Mouse (Mus musculus): ENCODE measurements at regions not wholly inside any gene's neighbourhood (a gene's known extent, or its start where the extent isn't known, plus 50 kb on each side); places are given as distances from the start of the nearest gene placed in this dataset.

- intact Hi-C loops (cut with DNase I), result no loop called here
- DNase-seq, result no peak
These were observed 545.6 kb downstream of the Tfap2b start for GRCm38 (mm10) chr1:19754346-19754745.

- DNase-seq, result no peak
- intact Hi-C loops (cut with DNase I), result no loop called here
These were observed 549.3 kb downstream of the Tfap2b start for GRCm38 (mm10) chr1:19757921-19758436.

- no peak for DNase-seq
- intact Hi-C loops (cut with DNase I), result no loop called here
These were observed 558.2 kb downstream of the Tfap2b start for GRCm38 (mm10) chr1:19766879-19767278.

GRCm38 (mm10) chr1:19772266-19772665 is 563.6 kb downstream of the Tfap2b start:
- intact Hi-C loops (cut with DNase I), result no loop called here
- DNase-seq, result no peak

GRCm38 (mm10) chr1:19774502-19774901 is 565.8 kb downstream of the Tfap2b start:
- intact Hi-C loops (cut with DNase I), result no loop called here
- DNase-seq, result no peak

- intact Hi-C loops (cut with DNase I), result no loop called here
- DNase-seq, result no peak
These were observed 568.8 kb downstream of the Tfap2b start for GRCm38 (mm10) chr1:19777542-19777941.

GRCm38 (mm10) chr1:19786971-19787370 is 578.3 kb downstream of the Tfap2b start:
- no peak for DNase-seq
- intact Hi-C loops (cut with DNase I), result no loop called here

GRCm38 (mm10) chr1:19794124-19794523 is 585.4 kb downstream of the Tfap2b start:
- intact Hi-C loops (cut with DNase I), result no loop called here
- no peak for DNase-seq

GRCm38 (mm10) chr1:19825887-19826286 is 617.2 kb downstream of the Tfap2b start:
- intact Hi-C loops (cut with DNase I), result no loop called here
- no peak for DNase-seq

GRCm38 (mm10) chr1:19826455-19827366 is 618.0 kb downstream of the Tfap2b start:
- intact Hi-C loops (cut with DNase I), result no loop called here
- no peak for DNase-seq

- peak; percentile 47 for DNase-seq
- intact Hi-C loops (cut with DNase I), result no loop called here
These were observed 641.2 kb downstream of the Tfap2b start for GRCm38 (mm10) chr1:19849918-19850317.

GRCm38 (mm10) chr1:19857250-19857649 is 648.5 kb downstream of the Tfap2b start:
- intact Hi-C loops (cut with DNase I), result no loop called here
- no peak for DNase-seq

GRCm38 (mm10) chr1:19868478-19868877 is 659.8 kb downstream of the Tfap2b start:
- no peak for DNase-seq
- intact Hi-C loops (cut with DNase I), result no loop called here

- intact Hi-C loops (cut with DNase I), result no loop called here
- DNase-seq, result peak; percentile 5
These were observed 672.5 kb downstream of the Tfap2b start for GRCm38 (mm10) chr1:19881193-19881592.

GRCm38 (mm10) chr1:19899426-19899825 is 690.7 kb downstream of the Tfap2b start:
- intact Hi-C loops (cut with DNase I), result no loop called here
- DNase-seq, result no peak

- intact Hi-C loops (cut with DNase I), result no loop called here
- DNase-seq, result no peak
These were observed 691.2 kb downstream of the Tfap2b start for GRCm38 (mm10) chr1:19899889-19900310.

- DNase-seq, result no peak
- intact Hi-C loops (cut with DNase I), result no loop called here
These were observed 692.3 kb downstream of the Tfap2b start for GRCm38 (mm10) chr1:19900983-19901531.

- intact Hi-C loops (cut with DNase I), result no loop called here
- no peak for DNase-seq
These were observed 703.6 kb downstream of the Tfap2b start for GRCm38 (mm10) chr1:19912194-19912846.

GRCm38 (mm10) chr1:19918762-19919161 is 699.1 kb downstream of the Pkhd1 start:
- DNase-seq, result no peak
- intact Hi-C loops (cut with DNase I), result no loop called here

GRCm38 (mm10) chr1:19927192-19927591 is 690.7 kb downstream of the Pkhd1 start:
- intact Hi-C loops (cut with DNase I), result no loop called here

GRCm38 (mm10) chr1:19927736-19928327 is 690.0 kb downstream of the Pkhd1 start:
- intact Hi-C loops (cut with DNase I), result no loop called here
- DNase-seq, result peak; percentile 10

More at GRCm38 (mm10) chr1:19927192-19927591, 690.7 kb downstream of the Pkhd1 start:
- no peak for DNase-seq
